Mouse (Mus musculus) left cerebral cortex, adult 11 months (tissue): ENCODE measurements around the gene Plxna4.

Experiments used
- DNase-seq: peaks from one replicate; pipeline ENCODE4 v3.0.0; 2022; ENCODE audit warnings: low spot score

The Plxna4 gene

GRCm38 (mm10) chr6:32588056-32588671 lies at the start of gene Plxna4:
Plxna4 (minus strand) TSS chr6:32588192.
- DNase-seq: peak; percentile 58

GRCm38 (mm10) chr6:32637568-32638183 lies 49.7 kb upstream of the Plxna4 start:
- peak; percentile 4 for DNase-seq

GRCm38 (mm10) chr6:32610712-32611111 lies 22.7 kb upstream of the Plxna4 start:
- no peak for DNase-seq

- no peak for DNase-seq
Observed at GRCm38 (mm10) chr6:32606787-32607186, 18.8 kb upstream of the Plxna4 start.

GRCm38 (mm10) chr6:32605581-32605980 lies 17.6 kb upstream of the Plxna4 start:
- no peak for DNase-seq

GRCm38 (mm10) chr6:32604901-32605300 lies 16.9 kb upstream of the Plxna4 start:
- DNase-seq: no peak

GRCm38 (mm10) chr6:32602130-32602529 lies 14.1 kb upstream of the Plxna4 start:
- DNase-seq: no peak

GRCm38 (mm10) chr6:32601306-32601705 lies 13.3 kb upstream of the Plxna4 start:
- no peak for DNase-seq

GRCm38 (mm10) chr6:32595591-32595990 lies 7.6 kb upstream of the Plxna4 start:
- DNase-seq: no peak

- peak; percentile 57 for DNase-seq
Observed at GRCm38 (mm10) chr6:32590979-32591758, 3.2 kb upstream of the Plxna4 start.

GRCm38 (mm10) chr6:32589632-32590031 lies 1.6 kb upstream of the Plxna4 start:
- DNase-seq: no peak

- peak; percentile 53 for DNase-seq
Observed at GRCm38 (mm10) chr6:32587136-32588009, 619 bp downstream of the Plxna4 start.

- DNase-seq: no peak
Observed at GRCm38 (mm10) chr6:32586821-32587135, 1.2 kb downstream of the Plxna4 start.

- peak; percentile 48 for DNase-seq
Observed at GRCm38 (mm10) chr6:32586390-32586789, 1.6 kb downstream of the Plxna4 start.

- no peak for DNase-seq
Observed at GRCm38 (mm10) chr6:32585211-32585610, 2.8 kb downstream of the Plxna4 start.

- DNase-seq: no peak
Observed at GRCm38 (mm10) chr6:32584243-32584880, 3.6 kb downstream of the Plxna4 start.

- DNase-seq: no peak
Observed at GRCm38 (mm10) chr6:32583582-32583981, 4.4 kb downstream of the Plxna4 start.

GRCm38 (mm10) chr6:32571485-32571884 lies 16.5 kb downstream of the Plxna4 start:
- no peak for DNase-seq

- DNase-seq: no peak
Observed at GRCm38 (mm10) chr6:32570445-32570844, 17.5 kb downstream of the Plxna4 start.

GRCm38 (mm10) chr6:32569919-32570318 lies 18.1 kb downstream of the Plxna4 start:
- DNase-seq: no peak

GRCm38 (mm10) chr6:32546915-32547314 lies 41.1 kb downstream of the Plxna4 start:
- DNase-seq: no peak

- no peak for DNase-seq
Observed at GRCm38 (mm10) chr6:32544021-32544420, 44.0 kb downstream of the Plxna4 start.
